Mouse (Mus musculus) bone marrow, adult 2 months (tissue): Measurements from ENCODE around the gene Pcgf6.

Experiments used
- CTCF ChIP-seq: fragments of 200-500 bp; IDR thresholded peaks from 2 replicates; pipeline ENCODE4 v1.5.1; 2011; ENCODE audit warnings: low read length, control low read depth; ENCODE audit not compliant: control insufficient read depth, insufficient read depth
- POLR2A ChIP-seq: fragments of 200-500 bp; IDR thresholded peaks from 2 replicates; pipeline ENCODE4 v1.6.1; 2011; ENCODE audit warnings: low read depth, mild to moderate bottlenecking, control low read depth, low read length, borderline replicate concordance; ENCODE audit not compliant: control insufficient read depth

GRCm38 (mm10) chr19:46998953-46999352, 51.8 kb downstream of the Pcgf6 start:
- TF ChIP-seq CTCF = no peak
- no peak for TF ChIP-seq POLR2A
